Comparison of ENCODE assay signal across 18 mouse cellular contexts in genomic region chr1:93190726-93191305, GRCm38 (mm10). TPM values are rescaled to one million over a fixed set of nuclear protein-coding genes. Genes with fewer than 3 reads are reported as not detected.
DNase-seq lines count a peak whose midpoint lies in the region; ATAC-seq and TF ChIP-seq lines count a peak whose summit lies in the region.
"Had no signal": no experiment of that assay in that cellular context is flagged by ENCODE, and none has a peak within 500 bp of the region (broad histone marks: within the 10 kb centered on the region; RNA-seq: fewer than 3 reads in every experiment).

No protein-coding gene starts in this region.

- H3K4me2 ChIP-seq in heart, embryonic 13.5 days, result no peak overlapping the region
- no peak overlapping the region for H3K4me2 ChIP-seq in neural tube, embryonic 15.5 days
- H3K4me2 ChIP-seq in stomach, postnatal 0 days (replicated peaks; ENCODE audit: low read depth), result no peak overlapping the region

- no peak for ATAC-seq in heart, embryonic 13.5 days (ENCODE audit: extremely low read depth, insufficient number of reproducible peaks, low FRiP score, low TSS enrichment)
- ATAC-seq in neural tube, embryonic 15.5 days (ENCODE audit: low FRiP score), result no peak
- peak; percentile 39; the same call in 1 of the 2 replicates for ATAC-seq in stomach, postnatal 0 days (ENCODE audit: low FRiP score, low TSS enrichment)
- ATAC-seq: Patski had no signal

- intact Hi-C loops in heart, postnatal 36 days (cut with DNase I), result no loop called here

- no peak for TF ChIP-seq EP300 in stomach, postnatal 0 days (optimal IDR thresholded peaks at IDR 0.05)

- H3K27ac ChIP-seq in heart, embryonic 13.5 days (replicated peaks), result no peak overlapping the region
- no peak overlapping the region for H3K27ac ChIP-seq in neural tube, embryonic 15.5 days (replicated peaks)
- H3K27ac ChIP-seq in limb, embryonic 10.5 days, result peak overlapping the region; percentile 56
- H3K27ac ChIP-seq in stomach, postnatal 0 days (replicated peaks), result no peak overlapping the region
- H3K27ac ChIP-seq: kidney, postnatal 0 days; left cerebral cortex, adult 2 months; liver, embryonic 14.5 days had no signal

- H3K36me3 ChIP-seq in heart, embryonic 13.5 days, result no peaks in the 10 kb centered on the region
- H3K36me3 ChIP-seq in neural tube, embryonic 15.5 days, result no peaks in the 10 kb centered on the region
- H3K36me3 ChIP-seq in limb, embryonic 10.5 days, result no peaks in the 10 kb centered on the region
- H3K36me3 ChIP-seq in stomach, postnatal 0 days (ENCODE audit: control insufficient read depth, insufficient read depth, low read length), result no peaks in the 10 kb centered on the region

- H3K9me3 ChIP-seq in heart, embryonic 13.5 days, result peaks cover 10% of the 10 kb centered on the region; the same call in 1 of the 2 replicates
- no peaks in the 10 kb centered on the region for H3K9me3 ChIP-seq in neural tube, embryonic 15.5 days (replicated peaks)
- H3K9me3 ChIP-seq in limb, embryonic 10.5 days (replicated peaks), result 0 out of 2 replicates have a peak, but pooled peaks cover 2% of the 10 kb centered on the region
- no peaks in the 10 kb centered on the region for H3K9me3 ChIP-seq in stomach, postnatal 0 days (ENCODE audit: control insufficient read depth, low read length)

- WGBS in heart, embryonic 13.5 days, result 13% methylated on average over 11 of the region's 17 CpGs
- WGBS in neural tube, embryonic 15.5 days, result 4% methylated on average over 12 of the region's 17 CpGs
- 9% methylated on average over 14 of the region's 17 CpGs for WGBS in limb, embryonic 10.5 days
- 9% methylated on average over 14 of the region's 17 CpGs for WGBS in stomach, postnatal 0 days

- TF ChIP-seq CTCF in stomach, postnatal 0 days (IDR thresholded peaks at IDR 0.05; ENCODE audit: low read depth), result no peak

- H3K4me3 ChIP-seq in heart, embryonic 13.5 days, result no peak overlapping the region
- no peak overlapping the region for H3K4me3 ChIP-seq in neural tube, embryonic 15.5 days (replicated peaks)
- H3K4me3 ChIP-seq in limb, embryonic 10.5 days, result peak overlapping the region; percentile 38
- H3K4me3 ChIP-seq in stomach, postnatal 0 days (ENCODE audit: low read depth, low read length), result no peak overlapping the region
- H3K4me3 ChIP-seq: left cerebral cortex, adult 2 months had no signal

- no peak for DNase-seq in heart, postnatal 36 days
- DNase-seq in neural tube, embryonic 10.5 days (ENCODE audit: extremely low spot score, low spot score), result peak; percentile 23
- no peak for DNase-seq in limb, embryonic 10.5 days (ENCODE audit: low spot score)
- peak; percentile 34 for DNase-seq in stomach, postnatal 0 days (ENCODE audit: low spot score)
- DNase-seq in thymus, postnatal 14 days, result no peak
- DNase-seq in layer of hippocampus, adult 8-10 months (ENCODE audit: low spot score in 2 of 2), result no peak
- DNase-seq: cerebellum, adult 9-11 months; heart, adult 18-20 months; heart, postnatal 4 days; lung, postnatal 36 days; right cerebral cortex, postnatal 4 days had no signal

- H3K4me1 ChIP-seq in heart, embryonic 13.5 days, result peaks cover 3% of the 10 kb centered on the region; the same call in 1 of the 2 replicates
- no peaks in the 10 kb centered on the region; the same call in 1 of the 2 replicates for H3K4me1 ChIP-seq in neural tube, embryonic 15.5 days
- peaks cover 22% of the 10 kb centered on the region for H3K4me1 ChIP-seq in limb, embryonic 10.5 days
- no peaks in the 10 kb centered on the region for H3K4me1 ChIP-seq in stomach, postnatal 0 days (replicated peaks; ENCODE audit: control insufficient read depth, insufficient read depth)

- H3K27me3 ChIP-seq in heart, embryonic 13.5 days (replicated peaks), result peaks cover 74% of the 10 kb centered on the region
- peaks cover 18% of the 10 kb centered on the region for H3K27me3 ChIP-seq in neural tube, embryonic 15.5 days (replicated peaks)
- H3K27me3 ChIP-seq in limb, embryonic 10.5 days (ENCODE audit: low read depth, poor library complexity, severe bottlenecking), result peaks cover 32% of the 10 kb centered on the region
- H3K27me3 ChIP-seq in stomach, postnatal 0 days (ENCODE audit: control insufficient read depth, insufficient read depth, low read length), result no peaks in the 10 kb centered on the region
- H3K27me3 ChIP-seq: Patski had no signal

- H3K9ac ChIP-seq in heart, embryonic 13.5 days, result 0 out of 2 replicates have a peak overlapping the region, but pooled peaks have one; percentile 12
- no peak overlapping the region for H3K9ac ChIP-seq in neural tube, embryonic 15.5 days (replicated peaks)
- H3K9ac ChIP-seq in stomach, postnatal 0 days (ENCODE audit: low read length), result no peak overlapping the region
- H3K9ac ChIP-seq: liver, embryonic 14.5 days had no signal

RNA-seq across cellular contexts. Expression of gene Crocc2, which starts 22.3 kb away (rescaled TPM):
- 0.17 and 0.31 TPM in 2 replicates for polyA plus RNA-seq in heart, embryonic 13.5 days (2015; fragmentation: Nextera tagmentation; extraction: Ambion mirVana)
- not detected for total RNA-seq in heart, postnatal 36 days (2021)
- polyA plus RNA-seq in neural tube, embryonic 15.5 days (2015; fragmentation: Nextera tagmentation; extraction: Ambion mirVana), result 0.23 and 0.32 TPM in 2 replicates
- polyA plus RNA-seq in limb, embryonic 10.5 days (2016; fragmentation: Nextera tagmentation; extraction: Ambion mirVana), result 0.33 and 0.34 TPM in 2 replicates
- 0.04 and 0.06 TPM in 2 replicates for polyA plus RNA-seq in stomach, postnatal 0 days (2015; fragmentation: Nextera tagmentation; extraction: Ambion mirVana)
- total RNA-seq in layer of hippocampus, adult 8-10 months (2022), result under 1 TPM; 0.27 to 0.72 (median 0.37) TPM

RNA-seq across cellular contexts. Expression of gene 2310007B03Rik, which starts 30.1 kb away (rescaled TPM):
- polyA plus RNA-seq in heart, embryonic 13.5 days (2015; fragmentation: Nextera tagmentation; extraction: Ambion mirVana), result 0.12 and 0.24 TPM in 2 replicates
- total RNA-seq in heart, postnatal 36 days (2021), result not detected
- polyA plus RNA-seq in neural tube, embryonic 15.5 days (2015; fragmentation: Nextera tagmentation; extraction: Ambion mirVana), result 0.10 and 0.75 TPM in 2 replicates
- 0.74 and 1.4 TPM in 2 replicates for polyA plus RNA-seq in limb, embryonic 10.5 days (2016; fragmentation: Nextera tagmentation; extraction: Ambion mirVana)
- 27.8 and 34.3 TPM in 2 replicates for polyA plus RNA-seq in stomach, postnatal 0 days (2015; fragmentation: Nextera tagmentation; extraction: Ambion mirVana)
- total RNA-seq in layer of hippocampus, adult 8-10 months (2022), result not detected
- total RNA-seq: adrenal gland, adult 18-20 months; heart, postnatal 4 days; left cerebral cortex, adult 2 months had no signal
- polyA plus RNA-seq: Patski had no signal

RNA-seq across cellular contexts. Expression of gene Sned1, which starts 44.8 kb away (rescaled TPM):
- 3.8 and 5.0 TPM in 2 replicates for polyA plus RNA-seq in heart, embryonic 13.5 days (2015; fragmentation: Nextera tagmentation; extraction: Ambion mirVana)
- total RNA-seq in heart, postnatal 36 days (2021), result 10 to 100 TPM in 1 of 2 experiments, 1 to 10 TPM in 1; 9.6 to 12.8 TPM
- polyA plus RNA-seq in neural tube, embryonic 15.5 days (2015; fragmentation: Nextera tagmentation; extraction: Ambion mirVana), result 7.5 and 8.0 TPM in 2 replicates
- polyA plus RNA-seq in limb, embryonic 10.5 days (2016; fragmentation: Nextera tagmentation; extraction: Ambion mirVana), result 12.0 and 27.8 TPM in 2 replicates
- polyA plus RNA-seq in stomach, postnatal 0 days (2015; fragmentation: Nextera tagmentation; extraction: Ambion mirVana), result 1.4 and 1.5 TPM in 2 replicates
- 10 to 100 TPM in 3 of 4 experiments, 1 to 10 TPM in 1; 9.9 to 13.5 (median 12.4) TPM for total RNA-seq in layer of hippocampus, adult 8-10 months (2022)

RNA-seq across cellular contexts. Expression of gene Agxt, which starts 55.8 kb away (rescaled TPM):
- polyA plus RNA-seq in heart, embryonic 13.5 days (2015; fragmentation: Nextera tagmentation; extraction: Ambion mirVana), result 0.27 TPM in 1 of 2 replicates, not detected in the other
- not detected for total RNA-seq in heart, postnatal 36 days (2021)
- not detected in 2 replicates for polyA plus RNA-seq in neural tube, embryonic 15.5 days (2015; fragmentation: Nextera tagmentation; extraction: Ambion mirVana)
- 0.11 TPM in 1 of 2 replicates, not detected in the other for polyA plus RNA-seq in limb, embryonic 10.5 days (2016; fragmentation: Nextera tagmentation; extraction: Ambion mirVana)
- polyA plus RNA-seq in stomach, postnatal 0 days (2015; fragmentation: Nextera tagmentation; extraction: Ambion mirVana), result 0.48 and 0.55 TPM in 2 replicates
- not detected for total RNA-seq in layer of hippocampus, adult 8-10 months (2022)
- total RNA-seq: adrenal gland, adult 18-20 months; heart, adult 18-20 months; heart, postnatal 4 days; left cerebral cortex, adult 2 months had no signal
- polyA plus RNA-seq: Patski had no signal

Comparison
In these comparisons a context has a peak if more than half of its experiments do, and no peak if none do; other contexts are left out.
1. DNase-seq: peak in neural tube, embryonic 10.5 days (single experiment) and stomach, postnatal 0 days (single experiment); none in heart, postnatal 36 days (0 of 2), limb, embryonic 10.5 days (single experiment), thymus, postnatal 14 days (single experiment) and layer of hippocampus, adult 8-10 months (0 of 2).
2. RNA of gene 2310007B03Rik, which starts 30.1 kb away (polyA plus RNA-seq): 27.8 to 34.3 TPM in stomach, postnatal 0 days; 0.74 to 1.4 TPM in limb, embryonic 10.5 days, 0.12 to 0.24 TPM in heart, embryonic 13.5 days and 0.10 to 0.75 TPM in neural tube, embryonic 15.5 days; every median in the first group is over 10 times any median in the second.